Mouse (Mus musculus) hindbrain, embryonic 14.5 days (tissue): ENCODE measurements around the gene Sprr4. TPM values are rescaled to one million over a fixed set of nuclear protein-coding genes. Genes with fewer than 3 reads are reported as not detected.

Experiments
- ATAC-seq: fragments of 200-750 bp; cut with Nextera tagmentation; 2 replicates; pipeline ENCODE4 v1.8.0; 2017; ENCODE audit warnings: moderate number of reproducible peaks, mild to moderate bottlenecking, moderate TSS enrichment, moderate library complexity; ENCODE audit not compliant: low FRiP score
- DNase-seq: peaks from one replicate; pipeline ENCODE4 v3.0.0-alpha.2; 2015; ENCODE audit warnings: low spot score
- H3K27ac ChIP-seq: fragments of 300-500 bp; sonication (generic); 2 replicates; pipeline ENCODE4 v1.5.1; 2014; ENCODE audit warnings: mild to moderate bottlenecking, moderate library complexity
- H3K27me3 ChIP-seq: fragments of 300-500 bp; sonication (generic); 2 replicates; pipeline ENCODE4 v1.6.1; 2014; ENCODE audit warnings: mild to moderate bottlenecking, low read length, mixed read lengths; ENCODE audit not compliant: control insufficient read depth, insufficient read depth
- H3K36me3 ChIP-seq: fragments of 300-500 bp; sonication (generic); replicated peaks from 2 replicates; pipeline ENCODE4 v1.6.1; 2014; ENCODE audit not compliant: control insufficient read depth, insufficient read depth
- H3K4me1 ChIP-seq: fragments of 300-500 bp; sonication (generic); replicated peaks from 2 replicates; pipeline ENCODE4 v1.6.1; 2014; ENCODE audit warnings: antibody characterized with exemption, low read length, mixed read lengths; ENCODE audit not compliant: control insufficient read depth, insufficient read depth
- H3K4me2 ChIP-seq: fragments of 300-500 bp; sonication (generic); replicated peaks from 2 replicates; pipeline ENCODE4 v1.6.1; 2014; ENCODE audit warnings: mild to moderate bottlenecking, moderate library complexity
- H3K4me3 ChIP-seq: fragments of 300-500 bp; sonication (generic); replicated peaks from 2 replicates; pipeline ENCODE4 v1.5.1; 2014; ENCODE audit warnings: mild to moderate bottlenecking, low read length
- H3K9ac ChIP-seq: fragments of 300-500 bp; sonication (generic); 2 replicates; pipeline ENCODE4 v1.6.1; 2014
- H3K9me3 ChIP-seq: fragments of 300-500 bp; sonication (generic); 2 replicates; pipeline ENCODE4 v1.6.1; 2016; ENCODE audit warnings: low read length; ENCODE audit not compliant: control insufficient read depth
- WGBS: fragments of 180-500 bp; shearing (Covaris S2); extraction: QIAGEN DNeasy Blood & Tissue Kit; methylation state at CpG from one replicate; pipeline ENCODE4 v1.1.7; 2014; 5-methylcytosine and 5-hydroxymethylcytosine counted together
- polyA plus RNA-seq: library from polyadenylated mRNA; unstranded; fragments of >200 nt; fragmentation: Nextera tagmentation; extraction: Ambion mirVana; gene quantifications from 2 replicates; pipeline ENCODE4 v1.2.1, GENCODE M21; 2014

Gene Sprr4
- polyA plus RNA-seq, 1 experiment from 2014 or later, result not detected

DNA sequence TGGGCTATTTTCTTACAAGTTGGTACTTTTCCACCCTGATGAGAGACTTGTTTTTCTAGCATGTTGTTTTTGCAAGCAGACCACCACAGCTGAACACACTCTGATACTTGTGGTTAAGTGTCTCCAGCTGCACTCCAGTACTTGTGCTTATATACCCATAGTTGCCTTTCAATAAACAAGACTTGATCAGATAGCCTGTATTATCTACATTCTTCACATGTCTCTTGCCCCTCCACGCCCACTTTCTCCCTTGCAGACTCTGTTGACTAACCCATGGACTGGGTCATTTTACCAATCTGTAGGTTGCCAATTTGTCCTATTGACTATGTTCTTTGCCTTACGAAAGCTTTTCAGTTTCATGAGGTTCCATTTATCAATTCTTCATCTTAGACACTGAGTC, 30.2 kb downstream of the Sprr4 start:
- Histone ChIP-seq H3K36me3 (no peaks in the 10 kb centered on the region), H3K9ac (no peak overlapping the region), H3K27me3 (no peaks in the 10 kb centered on the region), H3K4me1 (no peaks in the 10 kb centered on the region), H3K4me2 (no peak overlapping the region), H3K4me3 (no peak overlapping the region), H3K9me3 (no peaks in the 10 kb centered on the region), H3K27ac (no peak overlapping the region)
- no peak for DNase-seq
- WGBS, result 86% methylated on average over 2 of the region's 2 CpGs
- no peak for ATAC-seq

DNA sequence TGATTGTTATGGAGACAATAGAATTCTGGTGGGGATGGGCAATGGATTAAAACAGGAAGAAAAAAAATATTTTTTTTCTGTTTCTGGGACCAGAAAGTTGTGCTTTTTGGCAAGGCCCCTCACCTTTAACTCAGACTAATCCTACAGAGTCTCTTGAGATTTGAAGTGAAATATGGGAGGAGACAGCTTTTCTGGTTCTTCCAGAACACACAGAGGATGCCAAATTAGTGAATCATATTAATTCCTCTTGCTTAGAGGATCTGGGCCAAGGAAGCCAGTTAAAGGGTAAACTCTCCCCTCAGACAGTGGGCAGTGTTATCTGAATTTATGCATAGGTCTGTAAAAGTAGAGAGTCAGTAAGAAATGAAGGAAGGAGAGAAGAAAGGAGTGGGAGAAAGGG, 32.9 kb downstream of the Sprr4 start:
- Histone ChIP-seq H3K9me3 (no peaks in the 10 kb centered on the region), H3K4me2 (no peak overlapping the region), H3K4me3 (no peak overlapping the region), H3K4me1 (no peaks in the 10 kb centered on the region), H3K9ac (no peak overlapping the region), H3K27me3 (no peaks in the 10 kb centered on the region), H3K27ac (no peak overlapping the region), H3K36me3 (no peaks in the 10 kb centered on the region)
- no peak for DNase-seq
- ATAC-seq, result no peak

DNA sequence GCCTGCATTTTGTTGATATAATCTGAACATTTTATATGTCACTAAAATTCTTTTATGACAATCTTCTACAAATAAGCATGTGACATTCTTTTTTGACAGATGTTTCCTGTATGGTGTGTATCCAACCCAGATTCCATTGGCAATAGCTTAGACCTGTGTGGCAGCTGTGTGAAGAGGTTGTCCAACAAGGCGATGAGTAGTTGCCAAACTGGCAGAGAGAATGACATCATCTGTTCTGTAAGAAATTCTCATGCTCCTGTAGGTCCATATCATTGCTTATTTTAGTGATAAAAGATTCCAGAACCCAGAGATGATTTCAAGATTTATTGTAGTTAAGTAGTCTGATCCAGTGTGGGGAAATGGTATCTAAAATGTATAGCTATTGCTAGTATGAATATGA, 33.7 kb downstream of the Sprr4 start:
- no peak overlapping the region for H3K27ac ChIP-seq
- H3K9me3 ChIP-seq, result no peaks in the 10 kb centered on the region
- no peak overlapping the region for H3K4me2 ChIP-seq
- DNase-seq (no peak), ATAC-seq (no peak)
- WGBS, result 92% methylated on average over 1 of the region's 1 CpGs
- no peak overlapping the region for H3K4me3 ChIP-seq
- H3K36me3 ChIP-seq, result no peaks in the 10 kb centered on the region
- no peaks in the 10 kb centered on the region for H3K4me1 ChIP-seq
- no peaks in the 10 kb centered on the region for H3K27me3 ChIP-seq
- H3K9ac ChIP-seq, result no peak overlapping the region

DNA sequence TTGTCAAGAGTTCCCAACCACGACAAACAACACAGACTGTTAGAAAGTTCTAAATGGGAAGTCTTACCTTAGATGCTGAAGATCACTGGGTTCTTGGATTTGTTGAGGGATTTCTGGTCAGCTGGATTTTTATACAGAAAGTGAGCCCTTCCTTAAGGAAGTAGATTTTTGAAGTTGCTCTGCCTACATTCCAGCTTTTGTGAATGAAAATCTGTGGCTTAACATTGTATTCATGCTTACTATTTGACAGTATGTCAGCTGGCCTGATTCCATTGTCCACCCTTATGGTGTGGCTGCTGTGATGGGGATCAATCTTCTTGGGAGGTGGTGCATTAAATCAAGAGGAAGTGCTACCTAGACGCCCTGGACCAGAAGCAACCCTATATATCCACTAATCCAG, 41.7 kb downstream of the Sprr4 start, which contains the start of gene Sprr3:
Gene Sprr3 (minus strand): TSS at position 101 of the 400 bp plus-strand sequence.
- ATAC-seq (no peak), DNase-seq (no peak)
- Histone ChIP-seq H3K9ac (no peak within 1 kb of the TSS), H3K27ac (no peak within 1 kb of the TSS), H3K36me3 (no peaks in the 10 kb centered on the region), H3K9me3 (no peaks in the 10 kb centered on the region), H3K4me1 (no peaks in the 10 kb centered on the region), H3K4me3 (no peak within 1 kb of the TSS), H3K27me3 (no peaks in the 10 kb centered on the region), H3K4me2 (no peak within 1 kb of the TSS)
- 78% methylated on average over 2 of the region's 2 CpGs for WGBS

DNA sequence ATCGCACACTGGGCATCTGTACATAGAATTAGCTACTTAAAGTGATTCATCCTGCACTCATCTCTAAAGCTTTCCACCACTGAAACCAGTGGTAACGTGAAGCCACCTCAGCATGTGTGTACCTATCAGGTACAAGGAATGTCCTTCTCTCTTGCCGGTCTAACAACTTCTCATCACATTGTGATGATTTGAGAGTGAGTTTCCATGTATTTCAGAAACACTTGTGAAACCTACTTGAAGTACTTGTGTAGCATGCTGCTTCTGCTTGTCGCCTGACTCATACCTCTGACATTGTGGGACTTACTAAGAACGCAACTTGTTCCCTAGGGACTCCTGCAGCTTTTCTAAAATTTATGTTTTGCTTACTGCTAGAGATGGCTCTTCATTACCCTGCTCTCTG, 45.1 kb downstream of the Sprr4 start:
- Histone ChIP-seq H3K27me3 (no peaks in the 10 kb centered on the region), H3K9me3 (no peaks in the 10 kb centered on the region), H3K4me3 (no peak overlapping the region), H3K27ac (no peak overlapping the region), H3K9ac (no peak overlapping the region), H3K36me3 (no peaks in the 10 kb centered on the region), H3K4me1 (no peaks in the 10 kb centered on the region), H3K4me2 (no peak overlapping the region)
- ATAC-seq, result no peak
- no peak for DNase-seq
- 91% methylated on average over 5 of the region's 5 CpGs for WGBS

Other genes with a start within 250 kb of the Sprr4 start
- not detected in 2 replicates for gene Sprr2a3, start 215.1 kb downstream of the Sprr4 start, polyA plus RNA-seq
- 0.27 TPM in 1 of 2 replicates, not detected in the other for gene Sprr2b, start 183.9 kb downstream of the Sprr4 start, polyA plus RNA-seq
- gene Sprr2d, start 161.4 kb downstream of the Sprr4 start, polyA plus RNA-seq, result not detected in 2 replicates
- not detected in 2 replicates for gene Sprr2e, start 148.3 kb downstream of the Sprr4 start, polyA plus RNA-seq
- gene Sprr2f, start 135.3 kb downstream of the Sprr4 start, polyA plus RNA-seq, result not detected in 2 replicates
- not detected in 2 replicates for gene Sprr2h, start 114.8 kb downstream of the Sprr4 start, polyA plus RNA-seq
- not detected in 2 replicates for gene Sprr2i, start 92.5 kb downstream of the Sprr4 start, polyA plus RNA-seq
- gene Sprr2j-ps, start 82.4 kb downstream of the Sprr4 start, polyA plus RNA-seq, result not detected in 2 replicates
- gene Gm9774, start 71.1 kb downstream of the Sprr4 start, polyA plus RNA-seq, result 6.2 and 7.5 TPM in 2 replicates
- gene Sprr2k, start 67.9 kb downstream of the Sprr4 start, polyA plus RNA-seq, result not detected in 2 replicates
- not detected in 2 replicates for gene Sprr1b, start 61.7 kb downstream of the Sprr4 start, polyA plus RNA-seq
- gene Sprr3, start 41.8 kb downstream of the Sprr4 start, polyA plus RNA-seq, result not detected in 2 replicates
- gene Sprr1a, start 14.6 kb downstream of the Sprr4 start, polyA plus RNA-seq, result not detected in 2 replicates
- gene 2310046K23Rik, start 34.0 kb upstream of the Sprr4 start, polyA plus RNA-seq, result not detected in 2 replicates
- not detected in 2 replicates for gene Ivl, start 73.2 kb upstream of the Sprr4 start, polyA plus RNA-seq
- gene Smcp, start 88.5 kb upstream of the Sprr4 start, polyA plus RNA-seq, result not detected in 2 replicates
- not detected in 2 replicates for gene 2210017I01Rik, start 107.0 kb upstream of the Sprr4 start, polyA plus RNA-seq
- gene Lce6a, start 121.2 kb upstream of the Sprr4 start, polyA plus RNA-seq, result not detected in 2 replicates
- gene Lce1a1, start 147.8 kb upstream of the Sprr4 start, polyA plus RNA-seq, result not detected in 2 replicates
- gene Lce1b, start 156.4 kb upstream of the Sprr4 start, polyA plus RNA-seq, result not detected in 2 replicates
- gene Lce1a2, start 169.8 kb upstream of the Sprr4 start, polyA plus RNA-seq, result not detected in 2 replicates
- gene Lce1c, start 178.8 kb upstream of the Sprr4 start, polyA plus RNA-seq, result not detected in 2 replicates
- gene Lce1d, start 186.7 kb upstream of the Sprr4 start, polyA plus RNA-seq, result not detected in 2 replicates
- gene Lce1e, start 208.6 kb upstream of the Sprr4 start, polyA plus RNA-seq, result not detected in 2 replicates
- gene Lce1f, start 219.9 kb upstream of the Sprr4 start, polyA plus RNA-seq, result not detected in 2 replicates
- gene Gm38119, start 238.6 kb upstream of the Sprr4 start, polyA plus RNA-seq, result not detected in 2 replicates